Mouse (Mus musculus) hindbrain, embryonic 12.5 days (tissue): Measurements from ENCODE around the gene Crhr1. TPM values are rescaled to one million over a fixed set of nuclear protein-coding genes. Genes with fewer than 3 reads are reported as not detected.

Experiments
- ATAC-seq: fragments of 200-750 bp; cut with Nextera tagmentation; 2 replicates; pipeline ENCODE4 v1.8.0; 2017; ENCODE audit warnings: moderate TSS enrichment; ENCODE audit not compliant: low FRiP score
- H3K27ac ChIP-seq: fragments of 300-500 bp; sonication (generic); 2 replicates; pipeline ENCODE4 v1.5.1; 2016; ENCODE audit warnings: mild to moderate bottlenecking
- H3K27me3 ChIP-seq: fragments of 300-500 bp; sonication (generic); 2 replicates; pipeline ENCODE4 v1.6.1; 2016; ENCODE audit warnings: mild to moderate bottlenecking
- H3K36me3 ChIP-seq: fragments of 300-500 bp; sonication (generic); 2 replicates; pipeline ENCODE4 v1.6.1; 2016; ENCODE audit warnings: mild to moderate bottlenecking
- H3K4me1 ChIP-seq: fragments of 300-500 bp; sonication (generic); 2 replicates; pipeline ENCODE4 v1.6.1; 2016
- H3K4me2 ChIP-seq: fragments of 300-500 bp; sonication (generic); replicated peaks from 2 replicates; pipeline ENCODE4 v1.6.1; 2016; ENCODE audit warnings: mild to moderate bottlenecking
- H3K4me3 ChIP-seq: fragments of 300-500 bp; sonication (generic); 2 replicates; pipeline ENCODE4 v1.5.1; 2016; ENCODE audit warnings: mild to moderate bottlenecking
- H3K9ac ChIP-seq: fragments of 300-500 bp; sonication (generic); 2 replicates; pipeline ENCODE4 v1.6.1; 2016; ENCODE audit warnings: mild to moderate bottlenecking, moderate library complexity
- H3K9me3 ChIP-seq: fragments of 300-500 bp; sonication (generic); replicated peaks from 2 replicates; pipeline ENCODE4 v1.6.1; 2016; ENCODE audit warnings: mild to moderate bottlenecking
- WGBS: fragments of 180-500 bp; shearing (Covaris S2); methylation state at CpG from one replicate; pipeline ENCODE4 v1.1.7; 2016; 5-methylcytosine and 5-hydroxymethylcytosine counted together
- polyA plus RNA-seq: library from polyadenylated mRNA; unstranded; fragments of >200 nt; fragmentation: Nextera tagmentation; extraction: Ambion mirVana; gene quantifications from 2 replicates; pipeline ENCODE4 v1.2.1, GENCODE M21; 2016

Gene Crhr1
- polyA plus RNA-seq, 1 experiment from 2014 or later = 2.9 TPM

GRCm38 (mm10) chr11:104144930-104145329 lies 12.3 kb downstream of the Crhr1 start:
- Histone ChIP-seq H3K36me3 (no peaks in the 10 kb centered on the region), H3K9me3 (0 out of 2 replicates have a peak, but pooled peaks cover 4% of the 10 kb centered on the region), H3K4me1 (peaks cover 3% of the 10 kb centered on the region; the same call in 1 of the 2 replicates), H3K9ac (no peak overlapping the region), H3K4me3 (no peak overlapping the region), H3K4me2 (no peak overlapping the region), H3K27ac (no peak overlapping the region), H3K27me3 (peaks cover 5% of the 10 kb centered on the region)
- no peak for ATAC-seq
- WGBS = 95% methylated on average over 1 of the region's 1 CpGs

DNA sequence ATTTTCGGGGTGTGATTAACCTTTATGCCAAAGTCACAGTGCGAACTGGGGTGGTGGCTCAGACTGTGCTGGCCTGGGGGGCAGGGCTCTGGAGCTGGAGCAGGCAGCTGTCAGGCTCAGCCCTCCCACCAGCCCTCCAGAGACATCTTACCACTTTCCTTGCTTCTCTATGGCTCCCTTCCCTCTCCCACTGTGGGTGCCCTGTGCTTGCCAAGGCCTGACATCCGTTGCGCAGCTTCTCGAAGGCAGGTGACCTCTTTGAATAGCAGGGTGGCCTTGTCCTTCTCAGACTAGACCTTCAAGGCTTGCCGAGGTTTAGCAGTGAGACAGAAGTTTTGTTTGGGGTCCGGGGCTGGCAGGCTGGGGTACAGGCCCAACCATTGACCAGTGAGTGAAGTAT lies 16.1 kb downstream of the Crhr1 start:
- no peak overlapping the region for H3K27ac ChIP-seq
- H3K4me1 ChIP-seq = peaks cover 16% of the 10 kb centered on the region
- 77% methylated on average over 7 of the region's 7 CpGs for WGBS
- ATAC-seq = no peak
- no peak overlapping the region for H3K4me2 ChIP-seq
- H3K9me3 ChIP-seq = 0 out of 2 replicates have a peak, but pooled peaks cover 4% of the 10 kb centered on the region
- no peaks in the 10 kb centered on the region for H3K27me3 ChIP-seq
- H3K4me3 ChIP-seq = no peak overlapping the region
- H3K9ac ChIP-seq = no peak overlapping the region
- H3K36me3 ChIP-seq = no peaks in the 10 kb centered on the region

- no peak overlapping the region; the same call in 1 of the 2 replicates for H3K27ac ChIP-seq
- H3K4me3 ChIP-seq = no peak overlapping the region
- no peaks in the 10 kb centered on the region for H3K36me3 ChIP-seq
- H3K9me3 ChIP-seq = no peaks in the 10 kb centered on the region
- no peak for ATAC-seq
- H3K4me1 ChIP-seq = peaks cover 23% of the 10 kb centered on the region
- WGBS = 61% methylated on average over 5 of the region's 5 CpGs
- no peak overlapping the region for H3K9ac ChIP-seq
- no peaks in the 10 kb centered on the region for H3K27me3 ChIP-seq
- H3K4me2 ChIP-seq = no peak overlapping the region
Measured at GRCm38 (mm10) chr11:104150911-104151310, 18.3 kb downstream of the Crhr1 start.

GRCm38 (mm10) chr11:104154332-104154731 lies 21.7 kb downstream of the Crhr1 start:
- Histone ChIP-seq H3K9ac (no peak overlapping the region), H3K36me3 (no peaks in the 10 kb centered on the region), H3K4me2 (no peak overlapping the region), H3K9me3 (no peaks in the 10 kb centered on the region), H3K4me1 (peaks cover 42% of the 10 kb centered on the region), H3K4me3 (no peak overlapping the region), H3K27me3 (peaks cover 10% of the 10 kb centered on the region; the same call in 1 of the 2 replicates), H3K27ac (no peak overlapping the region)
- ATAC-seq = no peak
- whole genome bisulfite sequencing = 36% methylated on average over 4 of the region's 4 CpGs

GRCm38 (mm10) chr11:104154820-104155635 lies 22.4 kb downstream of the Crhr1 start:
- ATAC-seq = peak; percentile 60
- WGBS = 32% methylated on average over 9 of the region's 9 CpGs
- H3K4me1 ChIP-seq = peaks cover 42% of the 10 kb centered on the region

DNA sequence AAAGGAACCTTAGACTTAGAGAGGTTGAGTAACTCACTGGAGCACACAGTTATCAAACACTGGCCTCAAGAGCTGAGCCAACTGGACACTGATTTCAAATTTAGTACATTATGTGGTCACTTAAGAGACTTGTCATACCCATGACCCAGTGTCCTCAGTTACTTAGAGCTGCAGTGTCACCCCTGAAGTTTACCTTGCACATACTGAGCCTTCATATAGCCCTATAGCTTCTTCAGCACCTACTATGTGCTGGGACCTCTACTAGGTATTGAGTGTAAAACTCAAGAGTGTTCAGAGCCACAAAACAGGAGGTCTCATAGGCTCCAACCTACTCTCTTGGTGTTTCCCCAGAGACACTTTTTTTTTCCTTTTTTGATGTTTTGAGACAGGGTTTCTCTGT lies 23.2 kb downstream of the Crhr1 start:
- Histone ChIP-seq H3K4me1 (peaks cover 39% of the 10 kb centered on the region), H3K27ac (peak overlapping the region; percentile 44; the same call in 1 of the 2 replicates), H3K9me3 (no peaks in the 10 kb centered on the region), H3K9ac (no peak overlapping the region), H3K4me2 (no peak overlapping the region), H3K27me3 (peaks cover 10% of the 10 kb centered on the region; the same call in 1 of the 2 replicates), H3K36me3 (no peaks in the 10 kb centered on the region), H3K4me3 (no peak overlapping the region)
- ATAC-seq = no peak

More at GRCm38 (mm10) chr11:104154820-104155635, 22.4 kb downstream of the Crhr1 start:
- Histone ChIP-seq H3K4me3 (no peak overlapping the region), H3K9me3 (no peaks in the 10 kb centered on the region), H3K27ac (peak overlapping the region; percentile 44; the same call in 1 of the 2 replicates), H3K4me2 (no peak overlapping the region), H3K27me3 (peaks cover 10% of the 10 kb centered on the region; the same call in 1 of the 2 replicates), H3K36me3 (no peaks in the 10 kb centered on the region), H3K9ac (no peak overlapping the region)

- Histone ChIP-seq H3K27ac (no peak overlapping the region), H3K9ac (no peak overlapping the region), H3K4me1 (peaks cover 36% of the 10 kb centered on the region), H3K36me3 (no peaks in the 10 kb centered on the region), H3K9me3 (no peaks in the 10 kb centered on the region), H3K4me2 (no peak overlapping the region), H3K27me3 (peaks cover 10% of the 10 kb centered on the region; the same call in 1 of the 2 replicates), H3K4me3 (no peak overlapping the region)
- WGBS = 62% methylated on average over 3 of the region's 3 CpGs
- ATAC-seq = no peak
Measured at GRCm38 (mm10) chr11:104156391-104156790, 23.7 kb downstream of the Crhr1 start.

DNA sequence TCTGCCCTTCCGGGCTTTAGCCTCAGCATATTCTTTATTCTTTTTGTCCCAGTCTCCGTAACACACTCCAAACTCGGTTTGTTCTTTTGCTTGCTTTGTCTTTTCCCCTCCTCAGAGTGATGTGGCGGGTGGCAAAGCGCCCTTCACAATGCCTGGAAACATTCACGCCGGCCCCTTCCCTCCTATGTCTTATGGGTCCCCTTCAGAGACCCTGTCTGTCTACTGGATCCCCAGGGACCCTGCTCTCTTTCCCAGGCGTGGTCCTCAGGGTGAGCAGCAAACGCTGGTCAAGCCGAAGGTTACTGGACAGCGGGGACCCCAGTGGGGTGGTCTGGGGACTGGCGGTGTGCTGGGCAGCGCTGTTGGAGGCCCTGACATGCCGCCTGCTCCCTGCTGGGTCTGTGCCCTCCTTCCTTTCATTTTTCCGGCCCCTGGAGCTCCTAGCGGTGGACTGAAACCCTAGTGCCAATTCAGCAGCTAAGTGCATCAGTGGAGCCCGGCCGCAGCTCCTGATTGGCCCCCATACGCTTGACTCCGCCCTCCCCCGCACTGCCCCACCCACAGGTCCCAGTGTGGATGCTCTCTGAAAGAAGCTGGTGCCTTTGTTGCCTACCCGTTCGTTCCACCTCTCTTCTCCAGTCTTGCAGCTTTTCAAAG lies 25.1 kb downstream of the Crhr1 start:
- Histone ChIP-seq H3K27ac (peak overlapping the region; percentile 92), H3K9ac (peak overlapping the region; percentile 48), H3K27me3 (peaks cover 10% of the 10 kb centered on the region; the same call in 1 of the 2 replicates), H3K4me3 (peak overlapping the region; percentile 38), H3K4me2 (peak overlapping the region; percentile 81), H3K9me3 (no peaks in the 10 kb centered on the region), H3K4me1 (peaks cover 33% of the 10 kb centered on the region), H3K36me3 (no peaks in the 10 kb centered on the region)
- WGBS = 3% methylated on average over 23 of the region's 23 CpGs
- peak; percentile 93 for ATAC-seq

GRCm38 (mm10) chr11:104158260-104158907 lies 25.7 kb downstream of the Crhr1 start:
- 7% methylated on average over 17 of the region's 17 CpGs for WGBS
- ATAC-seq = peak; percentile 55; the same call in 1 of the 2 replicates
- H3K36me3 ChIP-seq = no peaks in the 10 kb centered on the region
- peak overlapping the region; percentile 48 for H3K9ac ChIP-seq
- H3K27ac ChIP-seq = peak overlapping the region; percentile 92
- H3K27me3 ChIP-seq = peaks cover 10% of the 10 kb centered on the region; the same call in 1 of the 2 replicates
- no peaks in the 10 kb centered on the region for H3K9me3 ChIP-seq
- H3K4me3 ChIP-seq = peak overlapping the region; percentile 38
- peak overlapping the region; percentile 81 for H3K4me2 ChIP-seq
- H3K4me1 ChIP-seq = peaks cover 33% of the 10 kb centered on the region

DNA sequence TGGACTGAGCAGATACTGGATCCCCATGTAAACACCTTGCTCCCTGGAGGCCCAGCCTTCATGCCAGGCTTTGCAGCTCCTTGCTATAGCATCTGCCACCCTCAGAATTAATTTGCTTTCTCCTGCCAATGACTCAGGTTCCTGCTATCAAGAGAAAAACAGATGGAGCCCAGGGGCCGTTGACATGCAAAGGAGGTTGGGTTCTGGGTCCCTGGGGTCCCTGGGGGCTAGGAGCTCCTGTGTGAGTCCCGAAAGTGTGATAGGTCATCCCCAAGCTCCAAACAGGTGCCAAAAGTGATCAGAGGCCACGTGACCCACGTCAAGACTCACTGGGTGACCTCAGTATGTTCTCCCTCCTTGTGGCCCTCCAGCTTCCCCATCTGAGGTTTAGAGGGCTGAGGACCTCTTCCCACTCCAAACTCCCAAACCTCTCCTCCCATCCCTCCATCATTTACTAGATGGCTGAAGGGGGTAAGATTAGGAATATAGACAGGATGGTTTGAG lies 27.2 kb downstream of the Crhr1 start:
- peaks cover 10% of the 10 kb centered on the region; the same call in 1 of the 2 replicates for H3K27me3 ChIP-seq
- 75% methylated on average over 4 of the region's 4 CpGs for WGBS
- H3K9ac ChIP-seq = no peak overlapping the region

DNA sequence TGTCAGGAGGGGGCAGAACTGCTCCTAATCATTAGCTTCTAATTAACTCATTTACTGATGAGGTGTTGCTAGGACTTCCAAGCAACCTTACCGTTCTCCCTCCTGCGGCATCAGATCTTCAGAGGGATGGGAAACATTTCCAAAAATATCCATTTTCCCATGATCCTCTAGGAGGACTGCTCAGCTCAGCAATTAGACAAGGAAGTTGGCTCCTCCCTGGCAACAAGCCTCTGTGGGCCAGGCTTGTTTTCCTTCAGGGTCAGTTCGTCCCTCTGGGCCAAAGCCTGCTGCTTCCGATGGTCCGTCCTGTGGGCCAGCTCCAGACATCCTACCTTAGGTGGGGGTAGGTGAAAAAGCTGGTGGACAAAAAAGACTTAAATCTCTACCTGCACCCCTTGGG lies 28.5 kb downstream of the Crhr1 start:
- H3K27ac ChIP-seq = no peak overlapping the region
- H3K4me1 ChIP-seq = peaks cover 26% of the 10 kb centered on the region
- no peak overlapping the region for H3K9ac ChIP-seq
- ATAC-seq = no peak
- 82% methylated on average over 5 of the region's 5 CpGs for WGBS
- H3K27me3 ChIP-seq = peaks cover 10% of the 10 kb centered on the region; the same call in 1 of the 2 replicates
- H3K9me3 ChIP-seq = no peaks in the 10 kb centered on the region
- H3K4me3 ChIP-seq = no peak overlapping the region
- no peaks in the 10 kb centered on the region for H3K36me3 ChIP-seq
- no peak overlapping the region for H3K4me2 ChIP-seq

More for the DNA sequence above, 27.2 kb downstream of the Crhr1 start:
- Histone ChIP-seq H3K36me3 (no peaks in the 10 kb centered on the region), H3K4me2 (no peak overlapping the region), H3K4me1 (peaks cover 30% of the 10 kb centered on the region), H3K27ac (no peak overlapping the region), H3K4me3 (no peak overlapping the region), H3K9me3 (no peaks in the 10 kb centered on the region)
- ATAC-seq = no peak

GRCm38 (mm10) chr11:104164257-104164656 lies 31.6 kb downstream of the Crhr1 start:
- no peak overlapping the region for H3K27ac ChIP-seq
- no peak overlapping the region for H3K4me3 ChIP-seq
- no peaks in the 10 kb centered on the region for H3K9me3 ChIP-seq
- H3K27me3 ChIP-seq = no peaks in the 10 kb centered on the region
- no peak for ATAC-seq
- H3K36me3 ChIP-seq = no peaks in the 10 kb centered on the region
- whole genome bisulfite sequencing = 90% methylated on average over 10 of the region's 10 CpGs
- H3K4me2 ChIP-seq = no peak overlapping the region
- no peak overlapping the region for H3K9ac ChIP-seq
- peaks cover 4% of the 10 kb centered on the region; the same call in 1 of the 2 replicates for H3K4me1 ChIP-seq
